Mouse (Mus musculus) lung, postnatal 14 days (tissue): ENCODE measurements around the gene Car15.

Source experiments
- DNase-seq: peaks from one replicate; pipeline ENCODE4 v3.0.0; 2021

Car15 gene

DNA sequence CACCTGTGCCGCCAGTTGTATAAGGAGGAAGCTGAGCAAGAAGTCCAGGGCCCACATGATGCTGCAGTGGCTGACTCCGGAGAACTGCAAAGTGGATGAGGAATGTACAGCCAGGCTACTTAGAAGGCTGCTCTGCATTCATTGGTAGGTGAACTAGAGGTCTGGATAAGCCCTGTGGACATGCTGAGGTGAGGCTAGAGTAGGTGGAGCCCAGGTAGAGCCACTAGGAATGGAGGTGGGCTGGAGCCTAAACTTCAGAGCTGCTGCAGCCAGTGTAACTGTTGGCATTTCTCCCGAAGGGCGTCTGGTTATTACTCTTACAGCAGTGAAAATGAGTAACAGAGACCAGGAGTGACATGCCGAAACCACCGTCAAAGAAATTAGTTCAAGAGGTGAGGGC lies at the start of gene Car15:
Gene Car15, minus strand, starts transcription at position 314 of the 400 bp plus-strand sequence.
- no peak for DNase-seq

DNA sequence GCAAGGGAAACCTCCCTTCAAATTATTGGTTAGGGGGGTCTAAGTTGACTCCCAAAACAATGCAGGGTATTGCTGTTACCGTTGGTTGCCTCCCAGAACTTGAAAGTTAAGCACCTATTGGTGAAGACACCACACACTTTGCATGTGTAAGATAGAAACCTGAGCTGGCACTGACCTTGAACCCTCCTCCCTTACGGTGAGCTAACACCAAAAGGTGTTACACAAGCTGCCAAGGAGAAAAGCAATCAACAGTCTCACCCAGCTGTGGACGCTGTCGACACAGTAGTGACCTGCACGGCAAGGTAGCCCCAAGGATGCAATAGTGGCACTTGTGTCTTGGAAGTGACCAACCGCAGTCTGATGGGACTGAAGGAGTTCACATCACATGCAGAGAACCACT lies 46.0 kb upstream of the Car15 start:
- DNase-seq: no peak

- DNase-seq: no peak
These were observed 44.0 kb upstream of the Car15 start for GRCm38 (mm10) chr16:17882196-17882595.

- DNase-seq: no peak
These were observed 41.4 kb upstream of the Car15 start for GRCm38 (mm10) chr16:17879571-17879970.

- DNase-seq: no peak
These were observed 37.9 kb upstream of the Car15 start for GRCm38 (mm10) chr16:17876096-17876495.

DNA sequence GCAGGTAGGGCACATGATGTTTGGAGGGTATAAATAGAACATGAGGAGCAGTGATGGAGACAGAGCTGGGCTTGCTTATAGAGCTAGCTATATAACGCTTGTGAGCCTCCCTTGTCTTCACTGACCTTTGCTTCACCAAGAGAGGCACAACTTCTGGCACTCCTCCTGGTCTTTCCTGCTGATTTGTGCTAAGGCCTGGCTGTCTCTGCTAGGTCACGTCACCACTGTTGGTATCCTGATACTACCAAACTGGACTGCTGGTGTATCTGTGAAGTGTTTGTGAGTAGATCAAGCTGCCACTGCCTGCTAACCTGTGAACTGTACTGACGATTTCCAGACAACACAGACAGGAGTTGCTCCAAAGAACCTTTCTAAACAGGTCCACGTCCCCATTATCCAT lies 37.0 kb upstream of the Car15 start:
- no peak for DNase-seq

- no peak for DNase-seq
These were observed 34.8 kb upstream of the Car15 start for GRCm38 (mm10) chr16:17872995-17873394.

GRCm38 (mm10) chr16:17871248-17871647 lies 33.1 kb upstream of the Car15 start:
- DNase-seq: no peak

DNA sequence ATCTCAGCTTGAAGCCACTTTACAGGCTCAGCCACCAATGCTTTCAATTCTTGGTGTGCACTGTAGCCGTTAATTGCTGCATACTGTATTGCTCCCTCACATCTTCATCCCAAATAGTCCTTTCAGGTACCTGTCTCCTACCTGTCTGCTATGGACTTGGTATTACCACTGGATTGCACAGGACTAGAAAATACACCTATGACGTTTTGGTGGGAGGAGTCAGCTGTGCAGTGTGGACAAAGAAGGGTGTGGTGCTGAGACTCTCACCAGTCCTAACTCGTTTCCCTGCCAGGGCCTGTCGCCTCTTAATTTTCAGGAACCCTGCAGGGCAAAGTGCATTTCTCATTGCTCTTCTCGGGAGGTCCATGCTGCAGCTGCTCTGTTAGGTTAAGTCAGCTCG lies 27.6 kb upstream of the Car15 start:
- DNase-seq: no peak

DNA sequence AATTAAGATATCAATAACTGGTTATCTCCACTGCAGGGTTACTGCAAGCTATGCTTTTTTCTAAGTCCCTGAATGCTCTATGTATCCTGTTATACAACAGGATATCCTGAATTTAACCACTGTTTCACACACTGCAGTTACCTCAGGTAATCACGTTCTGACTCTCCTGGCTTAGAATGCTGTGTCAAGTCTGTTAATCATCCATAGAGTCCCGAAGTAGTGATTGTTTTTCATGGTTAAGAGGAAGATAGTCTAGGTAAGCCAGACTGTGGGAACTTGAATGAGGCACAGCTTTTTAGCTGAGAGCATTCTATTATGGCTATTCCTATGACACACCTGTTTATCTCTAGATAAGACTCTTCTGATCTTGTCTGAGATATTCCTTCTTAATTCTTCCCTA lies 27.1 kb upstream of the Car15 start:
- no peak for DNase-seq

GRCm38 (mm10) chr16:17858592-17858991 lies 20.4 kb upstream of the Car15 start:
- peak; percentile 28 for DNase-seq

DNA sequence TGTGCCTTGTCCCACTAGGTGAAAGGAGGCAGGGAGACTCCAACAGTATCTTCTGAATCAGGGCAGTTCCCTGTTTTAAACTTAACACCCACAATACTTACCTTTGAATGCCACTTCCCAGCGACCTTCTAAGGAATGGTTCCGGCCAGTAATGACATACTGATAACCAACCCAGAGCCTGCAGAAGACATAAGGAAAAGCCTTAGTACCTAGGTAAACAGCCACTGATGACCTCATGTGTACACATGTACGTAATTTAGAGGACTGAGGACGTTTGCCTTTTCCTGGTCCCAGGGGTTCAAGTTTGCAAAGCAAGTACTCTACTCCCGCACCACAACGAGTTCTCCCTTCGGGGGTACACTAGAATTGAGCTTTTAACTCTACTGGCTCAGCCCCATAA lies 19.0 kb upstream of the Car15 start:
- DNase-seq: no peak

DNA sequence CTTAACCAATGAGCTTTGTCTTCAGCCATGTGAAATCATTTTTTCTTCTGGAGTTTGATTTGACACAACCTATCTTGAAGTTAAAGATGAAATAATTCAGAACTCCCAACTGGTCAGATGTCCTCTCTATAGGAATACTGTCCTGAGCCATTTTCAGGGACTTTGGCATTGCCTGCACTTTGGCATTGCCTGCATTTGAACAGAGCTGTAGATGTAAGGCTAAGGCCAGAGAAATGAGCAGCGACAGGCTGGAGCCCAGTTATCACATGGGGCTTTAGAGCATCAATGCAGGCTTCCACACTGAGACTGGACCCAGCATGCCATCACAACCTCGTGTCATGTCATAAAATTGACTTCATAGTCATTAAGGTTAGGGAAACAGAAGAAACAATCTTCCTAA lies 15.1 kb upstream of the Car15 start:
- no peak for DNase-seq

- no peak for DNase-seq
These were observed 13.7 kb upstream of the Car15 start for GRCm38 (mm10) chr16:17851860-17852259.

- no peak for DNase-seq
These were observed 13.2 kb upstream of the Car15 start for GRCm38 (mm10) chr16:17851331-17851730.

- DNase-seq: no peak
These were observed 11.3 kb upstream of the Car15 start for GRCm38 (mm10) chr16:17849486-17849885.

DNA sequence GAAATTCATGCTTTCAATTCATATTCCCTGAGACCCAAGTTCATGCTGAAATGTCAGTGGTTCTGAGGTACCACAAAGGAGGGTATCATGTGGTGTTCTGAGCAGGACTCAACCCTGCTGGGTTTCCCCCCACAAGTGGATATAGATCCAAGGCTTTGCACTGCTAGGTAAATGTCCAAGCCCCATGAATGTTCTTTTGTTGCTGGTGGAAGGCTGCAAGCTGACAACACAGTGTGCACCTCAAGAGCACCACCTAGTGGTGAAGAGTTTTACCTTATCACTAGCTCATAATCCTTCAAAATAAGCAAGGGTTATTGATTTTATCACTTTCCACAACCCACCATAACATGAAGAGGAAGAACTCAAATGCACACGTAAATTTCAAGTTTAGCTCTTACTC lies 10.8 kb upstream of the Car15 start:
- peak; percentile 51 for DNase-seq

DNA sequence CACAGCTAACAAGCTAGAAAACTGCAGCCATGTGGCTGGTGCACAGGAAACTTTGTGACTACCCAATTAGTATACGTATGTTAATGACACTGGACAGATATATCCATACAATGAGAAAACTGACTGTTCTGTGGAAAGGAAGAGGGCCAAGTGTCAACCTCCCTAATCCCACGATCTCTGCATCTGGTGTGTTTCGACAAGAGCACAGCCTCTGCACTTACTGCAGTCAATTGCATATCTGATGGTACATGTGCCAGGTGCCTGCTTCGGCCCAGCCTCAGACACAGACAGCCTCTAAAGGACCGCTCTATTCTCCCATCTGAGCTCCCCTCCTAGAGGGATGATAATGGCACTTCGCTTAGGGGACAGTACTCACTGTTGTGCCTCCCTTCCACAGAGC lies 10.3 kb upstream of the Car15 start:
- DNase-seq: no peak

- no peak for DNase-seq
These were observed 5.7 kb upstream of the Car15 start for GRCm38 (mm10) chr16:17843701-17844365.

DNA sequence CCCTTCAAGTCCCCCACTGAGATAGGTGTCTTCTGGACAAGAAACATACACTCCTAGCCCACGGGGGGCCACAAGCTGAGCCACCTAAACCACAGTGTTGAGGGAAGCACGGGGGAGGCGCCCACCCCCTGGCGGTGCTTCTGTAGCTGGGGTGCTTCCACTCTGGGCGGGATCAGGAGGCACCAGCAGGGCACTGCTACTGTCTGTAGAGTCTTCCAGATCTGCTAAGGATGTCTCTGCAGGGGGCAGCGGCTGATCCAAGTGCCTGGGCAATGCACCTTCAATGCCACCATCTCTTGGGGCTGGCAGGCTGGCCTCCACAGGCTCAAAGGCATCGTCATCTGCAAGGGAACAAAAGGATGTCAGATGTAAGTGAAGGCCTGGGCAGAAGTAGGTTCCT lies 4.3 kb upstream of the Car15 start:
- no peak for DNase-seq

DNA sequence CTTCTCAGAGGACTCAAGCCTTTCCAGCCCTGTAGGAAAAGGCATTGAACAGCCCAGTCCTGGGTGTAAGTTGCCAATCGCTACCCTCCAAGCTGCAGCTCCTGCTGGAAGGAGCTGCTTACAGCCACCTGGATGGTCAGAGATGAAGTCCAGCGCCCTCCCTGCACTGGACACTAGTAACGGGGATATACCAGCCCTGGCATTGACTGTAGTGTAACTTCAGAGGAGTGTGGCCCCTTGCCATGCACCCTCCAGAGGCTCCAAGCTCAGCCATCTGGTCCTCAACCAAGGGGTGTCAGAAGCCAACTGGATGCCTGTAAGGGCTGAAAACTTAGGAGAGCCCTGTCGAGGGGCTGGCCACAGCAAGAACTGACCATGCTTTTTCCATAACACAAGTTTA lies 1.8 kb upstream of the Car15 start:
- no peak for DNase-seq

- DNase-seq: no peak
These were observed 2.7 kb downstream of the Car15 start for GRCm38 (mm10) chr16:17835481-17835880.

- no peak for DNase-seq
These were observed 3.6 kb downstream of the Car15 start for GRCm38 (mm10) chr16:17834543-17834942.

DNA sequence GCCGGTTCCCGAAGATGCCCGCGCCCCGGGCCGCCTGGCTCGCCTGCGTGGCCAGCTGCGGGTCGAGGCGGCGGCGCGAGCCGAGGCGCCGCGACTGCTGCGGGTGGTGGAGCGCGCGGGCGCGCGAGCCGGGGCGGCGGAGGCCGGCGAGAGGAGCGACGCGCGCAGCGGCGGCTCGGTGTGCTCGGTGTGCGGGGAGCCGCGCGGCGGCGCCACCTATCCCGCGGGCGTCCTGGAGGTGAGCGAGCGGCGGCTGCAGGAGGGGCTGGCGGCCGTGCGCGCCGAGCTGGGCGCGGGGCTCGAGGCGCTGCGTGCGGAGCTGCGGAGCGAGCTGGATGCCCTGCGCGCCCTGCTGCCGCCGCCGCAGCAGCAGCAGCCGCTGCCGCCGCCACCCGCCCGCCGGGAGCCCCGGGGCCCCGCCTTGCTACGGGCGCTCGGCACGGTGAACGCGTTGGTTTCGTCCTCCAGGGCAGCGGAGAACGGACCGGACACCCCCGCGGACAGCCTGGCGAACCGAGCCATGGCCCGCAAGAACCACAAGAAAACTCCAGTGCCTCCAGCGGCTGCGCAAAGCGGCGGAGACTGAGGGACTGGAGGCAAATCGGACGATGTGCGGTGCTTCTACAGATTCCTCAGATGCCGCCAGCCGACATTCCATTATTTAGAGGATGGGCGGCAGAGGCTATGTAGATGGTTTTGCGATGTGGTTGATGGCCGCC lies 4.3 kb downstream of the Car15 start:
- DNase-seq: no peak

DNA sequence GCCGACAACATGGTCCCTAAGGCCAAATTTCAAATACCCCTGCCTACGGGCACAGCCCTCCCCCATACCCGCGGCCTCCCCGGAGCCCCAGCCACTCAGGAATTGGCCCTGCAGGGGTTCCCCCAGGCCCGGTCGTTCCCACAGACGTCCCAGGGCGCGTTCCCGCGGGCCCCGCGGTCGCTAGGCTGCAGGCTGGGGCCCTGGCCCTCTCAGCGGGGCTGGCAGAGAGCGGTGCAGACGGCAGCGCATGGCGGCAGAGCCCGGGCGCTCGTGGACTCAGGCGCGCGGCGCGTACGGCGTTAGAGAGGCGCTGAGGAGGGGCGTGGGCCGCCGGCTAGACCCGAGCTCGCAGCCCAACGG lies 4.9 kb downstream of the Car15 start:
- no peak for DNase-seq
